Mouse (Mus musculus) megakaryocyte, embryonic 14.5 days (primary cell): ENCODE measurements around the gene Car5b.

ENCODE experiments used
- FLI1 ChIP-seq: IDR thresholded peaks from 2 replicates; pipeline ENCODE4 v1.6.1; 2012; ENCODE audit warnings: low read length, inconsistent platforms, mixed read lengths
- GATA1 ChIP-seq: IDR thresholded peaks from 3 replicates; pipeline ENCODE4 v1.6.1; 2012; ENCODE audit warnings: mixed read lengths, low read length, inconsistent platforms, borderline replicate concordance

GRCm38 (mm10) chrX:164014956-164015355, 12.8 kb downstream of the Car5b start:
- TF ChIP-seq GATA1 (no peak), FLI1 (no peak)
